Comparison of ENCODE assay signal across 8 mouse cellular contexts in genomic region chr3:37687158-37687980, GRCm38 (mm10). TPM values are rescaled to one million over a fixed set of nuclear protein-coding genes. Genes with fewer than 3 reads are reported as not detected.
A peak's percentile ranks its signal among the peaks of the same experiment; 100 is the strongest.
DNase-seq lines count a peak whose midpoint lies in the region; ATAC-seq and TF ChIP-seq lines count a peak whose summit lies in the region.

No protein-coding gene starts in this region.

- H3K4me1 ChIP-seq in bone marrow macrophage, adult 2 months (ENCODE audit: control insufficient read depth, insufficient read depth, low read length) = no peaks in the 10 kb centered on the region
- H3K4me1 ChIP-seq in heart, embryonic 12.5 days (replicated peaks) = peaks cover 16% of the 10 kb centered on the region
- H3K4me1 ChIP-seq in kidney, embryonic 14.5 days (ENCODE audit: control insufficient read depth, insufficient read depth, low read length) = peaks cover 7% of the 10 kb centered on the region
- peaks cover 7% of the 10 kb centered on the region; the same call in 1 of the 2 replicates for H3K4me1 ChIP-seq in limb, embryonic 11.5 days (ENCODE audit: control insufficient read depth, insufficient read depth, low read length)
- H3K4me1 ChIP-seq in midbrain, embryonic 12.5 days = peaks cover 6% of the 10 kb centered on the region
- H3K4me1 ChIP-seq in stomach, embryonic 14.5 days (ENCODE audit: control insufficient read depth, insufficient read depth, low read length) = peaks cover 5% of the 10 kb centered on the region; the same call in 1 of the 2 replicates

- H3K4me3 ChIP-seq in bone marrow macrophage, adult 2 months (ENCODE audit: insufficient read depth, low read length) = peak overlapping the region; percentile 12; the same call in 1 of the 2 replicates
- peak overlapping the region; percentile 42 for H3K4me3 ChIP-seq in heart, embryonic 12.5 days
- H3K4me3 ChIP-seq in kidney, embryonic 14.5 days (ENCODE audit: low read length) = peak overlapping the region; percentile 17; the same call in 1 of the 2 replicates
- H3K4me3 ChIP-seq in limb, embryonic 11.5 days (ENCODE audit: low read depth, low read length) = peak overlapping the region; percentile 14
- H3K4me3 ChIP-seq in midbrain, embryonic 12.5 days = peak overlapping the region; percentile 18
- H3K4me3 ChIP-seq in stomach, embryonic 14.5 days (ENCODE audit: low read depth, low read length) = peak overlapping the region; percentile 20; the same call in 1 of the 2 replicates

- H3K9ac ChIP-seq in heart, embryonic 12.5 days = peak overlapping the region; percentile 41
- H3K9ac ChIP-seq in kidney, embryonic 14.5 days (ENCODE audit: low read depth, low read length) = peak overlapping the region; percentile 31
- H3K9ac ChIP-seq in limb, embryonic 11.5 days (ENCODE audit: low read length) = no peak overlapping the region
- H3K9ac ChIP-seq in midbrain, embryonic 12.5 days (replicated peaks) = 0 out of 2 replicates have a peak overlapping the region, but pooled peaks have one; percentile 34
- H3K9ac ChIP-seq in stomach, embryonic 14.5 days (replicated peaks; ENCODE audit: low read depth, low read length) = no peak overlapping the region; the same call in 1 of the 2 replicates

- H3K27ac ChIP-seq in bone marrow macrophage, adult 2 months (ENCODE audit: insufficient read depth, low read depth, low read length) = no peak overlapping the region
- no peak overlapping the region for H3K27ac ChIP-seq in heart, embryonic 12.5 days (ENCODE audit: poor library complexity, severe bottlenecking)
- peak overlapping the region; percentile 53; the same call in 1 of the 2 replicates for H3K27ac ChIP-seq in kidney, embryonic 14.5 days (ENCODE audit: low read depth, low read length)
- no peak overlapping the region for H3K27ac ChIP-seq in limb, embryonic 11.5 days (replicated peaks; ENCODE audit: low read depth, low read length)
- no peak overlapping the region for H3K27ac ChIP-seq in midbrain, embryonic 12.5 days (replicated peaks)
- H3K27ac ChIP-seq in stomach, embryonic 14.5 days (ENCODE audit: low read length) = peak overlapping the region; percentile 7; the same call in 1 of the 2 replicates

- ATAC-seq in heart, embryonic 12.5 days (ENCODE audit: insufficient number of reproducible peaks, low FRiP score) = peak; percentile 33; the same call in 1 of the 2 replicates
- peak; percentile 76; the same call in 1 of the 2 replicates for ATAC-seq in kidney, embryonic 14.5 days (ENCODE audit: low FRiP score, low TSS enrichment)
- ATAC-seq in limb, embryonic 11.5 days (ENCODE audit: insufficient number of reproducible peaks, low FRiP score, low TSS enrichment, low read depth) = no peak
- peak; percentile 30; the same call in 1 of the 2 replicates for ATAC-seq in midbrain, embryonic 12.5 days (ENCODE audit: low FRiP score, low read depth)
- ATAC-seq in stomach, embryonic 14.5 days (ENCODE audit: insufficient number of reproducible peaks, insufficient read depth, low FRiP score, low read depth) = peak; percentile 46

- no peaks in the 10 kb centered on the region for H3K36me3 ChIP-seq in heart, embryonic 12.5 days
- H3K36me3 ChIP-seq in kidney, embryonic 14.5 days (ENCODE audit: control insufficient read depth, insufficient read depth, low read length) = no peaks in the 10 kb centered on the region
- no peaks in the 10 kb centered on the region for H3K36me3 ChIP-seq in limb, embryonic 11.5 days (ENCODE audit: control insufficient read depth, insufficient read depth, low read length)
- H3K36me3 ChIP-seq in midbrain, embryonic 12.5 days = no peaks in the 10 kb centered on the region
- no peaks in the 10 kb centered on the region for H3K36me3 ChIP-seq in stomach, embryonic 14.5 days (ENCODE audit: control insufficient read depth, insufficient read depth, low read length)

- no peak for TF ChIP-seq CTCF in bone marrow macrophage, adult 2 months (IDR thresholded peaks at IDR 0.05; ENCODE audit: low read depth, low read length)

- no peaks in the 10 kb centered on the region for H3K9me3 ChIP-seq in heart, embryonic 12.5 days (replicated peaks)
- H3K9me3 ChIP-seq in kidney, embryonic 14.5 days (ENCODE audit: control insufficient read depth, low read length) = no peaks in the 10 kb centered on the region
- no peaks in the 10 kb centered on the region for H3K9me3 ChIP-seq in limb, embryonic 11.5 days (ENCODE audit: control insufficient read depth, low read length)
- no peaks in the 10 kb centered on the region for H3K9me3 ChIP-seq in midbrain, embryonic 12.5 days
- H3K9me3 ChIP-seq in stomach, embryonic 14.5 days (ENCODE audit: control insufficient read depth, low read depth, low read length) = no peaks in the 10 kb centered on the region

- TF ChIP-seq POLR2A in bone marrow macrophage, adult 2 months (IDR thresholded peaks at IDR 0.05; ENCODE audit: borderline replicate concordance, low read depth, low read length) = no peak

- peak overlapping the region; percentile 68 for H3K4me2 ChIP-seq in heart, embryonic 12.5 days
- peak overlapping the region; percentile 45 for H3K4me2 ChIP-seq in kidney, embryonic 14.5 days (replicated peaks; ENCODE audit: low read depth, low read length)
- H3K4me2 ChIP-seq in limb, embryonic 11.5 days (ENCODE audit: low read depth, severe bottlenecking) = peak overlapping the region; percentile 48
- peak overlapping the region; percentile 53 for H3K4me2 ChIP-seq in midbrain, embryonic 12.5 days (replicated peaks)
- peak overlapping the region; percentile 46 for H3K4me2 ChIP-seq in stomach, embryonic 14.5 days (replicated peaks; ENCODE audit: low read depth, low read length)

- 14% methylated on average over 28 of the region's 28 CpGs for WGBS in heart, embryonic 12.5 days
- WGBS in kidney, embryonic 14.5 days = 25% methylated on average over 28 of the region's 28 CpGs
- WGBS in limb, embryonic 11.5 days = 26% methylated on average over 28 of the region's 28 CpGs
- WGBS in midbrain, embryonic 12.5 days = 25% methylated on average over 28 of the region's 28 CpGs
- 16% methylated on average over 28 of the region's 28 CpGs for WGBS in stomach, embryonic 14.5 days

- DNase-seq in fat pad, adult 2 months (ENCODE audit: extremely low read depth, low read depth, low spot score) = peak; percentile 16
- peak; percentile 51 for DNase-seq in limb, embryonic 11.5 days (ENCODE audit: low spot score)
- DNase-seq in spleen, adult 12 weeks (ENCODE audit: low spot score) = no peak

- peaks cover 22% of the 10 kb centered on the region for H3K27me3 ChIP-seq in heart, embryonic 12.5 days (replicated peaks)
- no peaks in the 10 kb centered on the region for H3K27me3 ChIP-seq in kidney, embryonic 14.5 days (ENCODE audit: control insufficient read depth, insufficient read depth, low read length)
- no peaks in the 10 kb centered on the region for H3K27me3 ChIP-seq in limb, embryonic 11.5 days (ENCODE audit: control insufficient read depth, insufficient read depth, low read length)
- peaks cover 51% of the 10 kb centered on the region for H3K27me3 ChIP-seq in midbrain, embryonic 12.5 days
- no peaks in the 10 kb centered on the region for H3K27me3 ChIP-seq in stomach, embryonic 14.5 days (ENCODE audit: control insufficient read depth, insufficient read depth, low read length)

RNA-seq across cellular contexts. Expression of gene Gm5148, which starts 36.9 kb away (rescaled TPM):
- not detected in 2 replicates for polyA plus RNA-seq in bone marrow macrophage, adult 2 months (2012; ENCODE audit: insufficient read depth, insufficient read length, missing spikeins)
- polyA plus RNA-seq in heart, embryonic 12.5 days (2016; fragmentation: Nextera tagmentation; extraction: Ambion mirVana) = 1.5 and 1.8 TPM in 2 replicates
- polyA plus RNA-seq in kidney, embryonic 14.5 days (2014; fragmentation: Nextera tagmentation; extraction: Ambion mirVana) = 8.1 and 9.4 TPM in 2 replicates
- 5.6 and 6.0 TPM in 2 replicates for polyA plus RNA-seq in limb, embryonic 11.5 days (2014; fragmentation: Nextera tagmentation; extraction: Ambion mirVana)
- 2.5 and 3.3 TPM in 2 replicates for polyA plus RNA-seq in midbrain, embryonic 12.5 days (2016; fragmentation: Nextera tagmentation; extraction: Ambion mirVana)
- 7.7 and 8.7 TPM in 2 replicates for polyA plus RNA-seq in stomach, embryonic 14.5 days (2014; fragmentation: Nextera tagmentation; extraction: Ambion mirVana)

RNA-seq across cellular contexts. Expression of gene Spry1, which starts 47.6 kb away (rescaled TPM):
- not detected in 2 replicates for polyA plus RNA-seq in bone marrow macrophage, adult 2 months (2012; ENCODE audit: insufficient read depth, insufficient read length, missing spikeins)
- 5.1 and 5.4 TPM in 2 replicates for polyA plus RNA-seq in heart, embryonic 12.5 days (2016; fragmentation: Nextera tagmentation; extraction: Ambion mirVana)
- 41.7 and 49.8 TPM in 2 replicates for polyA plus RNA-seq in kidney, embryonic 14.5 days (2014; fragmentation: Nextera tagmentation; extraction: Ambion mirVana)
- 18.5 and 19.8 TPM in 2 replicates for polyA plus RNA-seq in limb, embryonic 11.5 days (2014; fragmentation: Nextera tagmentation; extraction: Ambion mirVana)
- polyA plus RNA-seq in midbrain, embryonic 12.5 days (2016; fragmentation: Nextera tagmentation; extraction: Ambion mirVana) = 7.9 and 8.3 TPM in 2 replicates
- polyA plus RNA-seq in stomach, embryonic 14.5 days (2014; fragmentation: Nextera tagmentation; extraction: Ambion mirVana) = 18.2 and 19.1 TPM in 2 replicates

Comparison
In these comparisons a context has a peak if more than half of its experiments do, and no peak if none do; other contexts are left out.
1. H3K27ac ChIP-seq: peak in kidney, embryonic 14.5 days (single experiment) and stomach, embryonic 14.5 days (single experiment); none in bone marrow macrophage, adult 2 months (single experiment), heart, embryonic 12.5 days (single experiment), limb, embryonic 11.5 days (single experiment) and midbrain, embryonic 12.5 days (single experiment).
2. H3K9ac ChIP-seq: peak in heart, embryonic 12.5 days (single experiment), kidney, embryonic 14.5 days (single experiment) and midbrain, embryonic 12.5 days (single experiment); none in limb, embryonic 11.5 days (single experiment) and stomach, embryonic 14.5 days (single experiment).
3. Peak in every context shown above with its lines, with median percentiles within 50 percentile points of each other: H3K4me3 ChIP-seq and H3K4me2 ChIP-seq.